Mouse (Mus musculus) CD4-positive, CD25-positive, alpha-beta regulatory T cell, adult 4 months (primary cell): ENCODE results near the gene Tcp11. TPM values are rescaled to one million over a fixed set of nuclear protein-coding genes. Genes with fewer than 3 reads are reported as not detected.
A peak's percentile ranks its signal among the peaks of the same experiment; 100 is the strongest.

Experiments
- ATAC-seq: one replicate; pipeline ENCODE4 v1.8.0; 2017
- polyA plus RNA-seq, 2 experiments: library from polyadenylated mRNA; unstranded; fragments of 100-300 nt; shearing (Covaris generic); gene quantifications; one replicate each; pipeline ENCODE4 v1.2.1; 2017

Tcp11 gene
- polyA plus RNA-seq, 2 experiments from 2014 or later, result 3.1 to 3.8 TPM

DNA sequence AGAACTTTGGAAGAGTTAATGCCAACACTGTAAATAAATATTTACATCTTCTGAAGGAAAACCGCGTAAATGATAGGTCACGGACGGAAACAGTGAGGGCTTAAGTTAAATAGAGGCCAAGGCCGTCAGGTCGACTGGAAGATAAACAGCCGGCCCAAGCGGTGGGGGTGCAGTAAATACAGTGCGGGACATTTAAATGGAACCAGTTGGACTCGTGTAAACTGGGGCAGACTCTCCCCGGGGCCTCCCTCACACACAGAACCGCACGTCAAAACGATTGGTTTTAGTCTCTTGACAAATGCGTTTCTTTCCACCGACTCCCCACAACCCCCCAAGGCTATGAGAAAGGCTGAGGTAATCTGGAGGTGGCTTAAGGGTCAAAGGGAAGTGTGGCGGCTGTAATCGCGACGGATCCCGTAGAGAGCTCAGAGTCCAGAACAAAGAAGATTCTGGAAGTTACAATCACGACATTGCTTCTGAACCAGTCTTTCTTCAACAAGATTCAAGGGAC, 4.0 kb upstream of the Tcp11 start:
- no peak for ATAC-seq

- ATAC-seq, result no peak
Measured at GRCm38 (mm10) chr17:28082863-28083262, 2.4 kb upstream of the Tcp11 start.

GRCm38 (mm10) chr17:28081856-28082255, 1.4 kb upstream of the Tcp11 start:
- no peak for ATAC-seq

- no peak for ATAC-seq
Measured at GRCm38 (mm10) chr17:28081385-28081784, 946 bp upstream of the Tcp11 start.

DNA sequence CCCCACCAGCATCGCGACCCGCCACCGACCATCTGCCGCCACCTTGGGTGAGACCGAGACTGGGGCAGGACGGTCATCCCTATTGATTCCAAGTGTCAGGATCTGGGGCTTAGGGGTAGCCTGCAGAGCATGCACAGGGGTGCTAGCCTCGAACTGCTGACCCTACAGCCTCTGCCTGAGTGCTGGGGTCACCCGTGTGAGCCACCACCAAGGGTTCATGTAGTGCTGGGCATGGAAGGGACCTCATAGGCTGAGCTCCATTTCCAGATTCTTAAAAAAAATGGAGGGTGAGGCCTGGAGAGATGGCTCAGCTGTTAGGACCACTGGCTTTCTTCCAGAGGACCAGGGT, 352 bp upstream of the Tcp11 start:
- ATAC-seq, result no peak

- peak; percentile 81 for ATAC-seq
Measured at GRCm38 (mm10) chr17:28079618-28080017, 821 bp downstream of the Tcp11 start.

DNA sequence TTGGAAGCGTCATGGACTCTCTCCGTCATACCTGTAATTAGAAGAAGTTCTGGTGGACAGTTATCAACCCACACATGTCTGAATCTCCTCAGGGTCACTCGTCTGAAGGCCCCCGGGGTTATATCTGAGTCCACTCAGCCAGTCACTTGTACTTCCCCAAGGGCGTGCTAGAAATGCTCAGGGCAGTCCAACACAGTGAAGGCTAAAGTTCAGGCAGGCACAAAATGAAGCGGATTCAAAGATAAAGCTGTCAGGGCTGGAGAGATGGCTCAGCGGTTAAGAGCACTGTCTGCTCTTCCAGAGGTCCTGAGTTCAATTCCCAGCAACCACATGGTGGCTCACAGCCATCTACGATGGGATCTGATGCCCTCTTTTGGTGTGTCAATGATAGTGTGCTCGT, 2.4 kb downstream of the Tcp11 start:
- ATAC-seq, result no peak

- no peak for ATAC-seq
Measured at GRCm38 (mm10) chr17:28074486-28074885, 6.0 kb downstream of the Tcp11 start.

GRCm38 (mm10) chr17:28072730-28073129, 7.7 kb downstream of the Tcp11 start:
- no peak for ATAC-seq

DNA sequence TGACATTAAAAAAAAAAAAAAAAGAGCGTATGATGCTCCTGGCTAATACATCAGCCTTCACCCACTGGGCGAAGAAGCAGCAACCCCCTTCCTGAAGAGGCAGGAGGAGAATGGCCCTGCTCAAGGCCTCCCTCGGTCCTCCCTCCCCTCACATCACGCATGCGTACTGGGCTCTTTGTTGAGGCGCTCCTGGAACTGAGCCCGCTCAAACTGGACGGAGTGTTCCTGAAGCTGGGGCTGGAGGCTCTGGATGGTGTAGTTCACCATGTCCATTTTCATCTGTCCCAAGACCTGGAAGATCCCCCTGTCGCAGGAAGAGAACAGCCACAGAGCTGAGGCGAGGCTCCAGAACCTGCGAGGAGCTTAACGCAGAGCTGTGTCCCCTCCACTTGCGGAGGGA, 10.2 kb downstream of the Tcp11 start:
- ATAC-seq, result no peak

- no peak for ATAC-seq
Measured at GRCm38 (mm10) chr17:28069446-28069845, 11.0 kb downstream of the Tcp11 start.

GRCm38 (mm10) chr17:28067303-28067702, 13.1 kb downstream of the Tcp11 start:
- no peak for ATAC-seq

- ATAC-seq, result no peak
Measured at GRCm38 (mm10) chr17:28063163-28063562, 17.3 kb downstream of the Tcp11 start.

DNA sequence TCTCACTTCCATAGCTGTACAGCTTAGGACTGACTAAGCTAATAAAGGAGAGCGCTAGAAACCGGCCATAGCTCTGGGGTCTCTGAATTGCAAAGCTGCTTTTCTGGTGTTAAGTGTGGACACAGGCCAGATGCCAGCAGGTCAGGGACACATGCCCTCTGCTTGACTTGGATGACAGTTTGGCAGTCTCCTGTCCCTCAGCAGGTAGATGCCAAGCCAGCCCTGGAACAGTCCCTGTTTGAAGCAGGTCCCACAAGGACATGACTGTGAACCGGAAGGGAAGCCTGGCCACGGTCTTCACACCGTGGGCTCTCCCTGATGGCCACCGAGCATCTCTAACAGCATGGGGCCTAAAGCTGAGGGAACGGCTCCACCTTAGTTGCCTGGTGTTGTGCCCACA, 17.7 kb downstream of the Tcp11 start:
- no peak for ATAC-seq

DNA sequence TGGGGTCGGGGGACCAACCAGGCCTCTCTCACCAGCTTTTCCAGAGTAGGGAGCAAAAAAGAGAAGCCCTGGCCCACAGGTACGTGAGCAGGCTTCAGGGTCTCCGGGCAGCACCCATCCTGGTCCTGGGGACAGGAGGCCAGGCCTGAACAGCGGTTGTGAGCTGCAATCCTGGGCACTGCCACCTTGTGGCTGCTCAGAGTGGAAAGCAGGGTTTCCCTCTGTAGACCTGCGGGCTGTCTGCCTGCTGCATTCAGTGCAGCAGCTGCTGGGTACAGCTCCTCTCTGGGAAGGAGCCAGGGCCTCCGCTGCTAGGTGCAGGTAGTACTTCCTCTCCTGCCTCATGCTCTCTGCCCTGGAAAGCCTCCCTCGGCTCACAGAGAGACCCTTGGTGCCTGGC, 19.0 kb downstream of the Tcp11 start:
- no peak for ATAC-seq

- no peak for ATAC-seq
Measured at GRCm38 (mm10) chr17:28060681-28061080, 19.8 kb downstream of the Tcp11 start.

- no peak for ATAC-seq
Measured at GRCm38 (mm10) chr17:28058346-28058745, 22.1 kb downstream of the Tcp11 start.

- no peak for ATAC-seq
Measured at GRCm38 (mm10) chr17:28052293-28052863, 28.1 kb downstream of the Tcp11 start.

GRCm38 (mm10) chr17:28050210-28050609, 30.2 kb downstream of the Tcp11 start:
- ATAC-seq, result no peak

DNA sequence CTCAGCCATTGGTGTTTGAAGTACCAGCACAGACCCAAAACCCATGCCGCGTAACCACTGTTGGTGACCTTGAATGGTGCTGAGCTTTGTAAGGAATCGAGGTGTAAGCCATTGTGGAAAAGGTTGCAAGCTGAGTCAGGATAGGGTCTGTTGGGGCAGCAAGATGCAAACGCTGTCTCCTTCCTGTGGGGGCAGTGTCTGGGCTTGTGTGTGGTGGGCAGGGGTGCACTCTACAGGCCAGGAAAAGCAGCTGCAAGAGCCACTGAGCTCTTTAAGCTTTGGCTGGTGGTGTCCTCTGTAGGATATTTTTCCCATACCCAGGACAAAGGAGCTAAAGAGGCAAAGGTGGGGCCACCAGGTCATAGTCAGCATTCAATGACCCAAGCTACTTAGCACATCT, 32.0 kb downstream of the Tcp11 start:
- no peak for ATAC-seq

- ATAC-seq, result no peak
Measured at GRCm38 (mm10) chr17:28047520-28047919, 32.9 kb downstream of the Tcp11 start.

DNA sequence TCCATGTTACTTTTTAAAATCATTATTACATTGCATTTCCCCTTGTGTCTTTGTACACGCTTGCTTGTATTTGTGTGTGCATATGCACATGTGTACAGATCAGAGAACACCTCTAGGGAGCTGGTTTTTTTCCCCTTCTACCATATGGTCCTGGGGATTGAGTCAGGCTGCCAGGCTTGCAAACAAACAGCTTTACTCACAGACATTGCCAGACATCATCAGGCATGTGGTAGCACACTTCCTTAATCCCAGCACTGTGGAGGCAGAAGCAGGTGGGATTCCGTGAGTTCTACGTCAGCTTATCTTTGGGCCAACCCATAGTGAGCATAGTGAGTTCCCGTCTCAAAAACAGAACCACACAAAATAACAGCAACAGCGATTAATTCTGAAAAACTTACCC, 33.4 kb downstream of the Tcp11 start:
- ATAC-seq, result no peak

GRCm38 (mm10) chr17:28042299-28042771, 38.1 kb downstream of the Tcp11 start:
- no peak for ATAC-seq

- no peak for ATAC-seq
Measured at GRCm38 (mm10) chr17:28041298-28041697, 39.1 kb downstream of the Tcp11 start.

DNA sequence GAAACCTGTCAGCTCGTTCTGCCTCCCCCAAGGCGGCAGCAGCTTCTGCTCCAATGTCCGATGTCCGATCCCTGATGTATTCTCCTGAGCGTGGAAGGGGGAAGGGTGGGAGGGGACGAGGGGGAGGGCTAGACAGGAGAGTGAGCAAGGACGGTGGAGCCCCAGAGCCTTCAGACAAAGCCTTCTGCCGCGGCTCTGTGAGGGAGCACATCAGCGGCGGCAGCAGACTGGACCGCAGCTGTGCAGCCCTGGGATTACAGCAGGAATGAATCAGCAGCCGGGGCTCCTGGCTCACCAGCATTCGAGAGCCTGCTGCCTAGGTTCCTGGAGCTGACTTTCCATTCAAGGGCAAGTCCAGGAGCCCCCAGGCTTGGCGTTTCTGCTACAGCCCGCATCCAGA, 39.8 kb downstream of the Tcp11 start:
- no peak for ATAC-seq
